Mouse (Mus musculus): ENCODE measurements around the gene Vmn1r47. TPM values are rescaled to one million over a fixed set of nuclear protein-coding genes. Genes with fewer than 3 reads are reported as not detected.
"Not testable (repeated sequence)": the region's sequence is repeated elsewhere in the genome, so short reads cannot be mapped to it uniquely, and the experiment has no call there.

Vmn1r47 gene
- not detected in 2 replicates for polyA plus RNA-seq (2014; fragmentation: Nextera tagmentation; extraction: Ambion mirVana)

- H3K9ac ChIP-seq (ENCODE audit: low read length); H3K4me1 ChIP-seq (ENCODE audit: control insufficient read depth, insufficient read depth, low read length); H3K36me3 ChIP-seq (ENCODE audit: control insufficient read depth, insufficient read depth, low read length); H3K4me3 ChIP-seq (ENCODE audit: low read depth, low read length); ATAC-seq; H3K27ac ChIP-seq (ENCODE audit: low read depth, low read length); H3K9me3 ChIP-seq (replicated peaks; ENCODE audit: control insufficient read depth, low read length); H3K4me2 ChIP-seq (ENCODE audit: low read length); DNase-seq (ENCODE audit: low spot score); H3K27me3 ChIP-seq (replicated peaks; ENCODE audit: control insufficient read depth, insufficient read depth, low read length): not testable (repeated sequence)
- WGBS = 94% methylated on average over 1 of the region's 1 CpGs
Observed at GRCm38 (mm10) chr6:90015847-90016246, at the start of gene Vmn1r47. Gene Vmn1r47 (plus strand): TSS chr6:90016147.

GRCm38 (mm10) chr6:89966341-89966740 lies 49.6 kb upstream of the Vmn1r47 start:
- no peak for ATAC-seq
- H3K4me3 ChIP-seq (ENCODE audit: low read depth, low read length) = no peak overlapping the region
- no peak overlapping the region for H3K9ac ChIP-seq (ENCODE audit: low read length)
- H3K4me1 ChIP-seq (ENCODE audit: control insufficient read depth, insufficient read depth, low read length) = no peaks in the 10 kb centered on the region
- DNase-seq (ENCODE audit: low spot score) = no peak
- H3K27ac ChIP-seq (ENCODE audit: low read depth, low read length) = no peak overlapping the region
- no peaks in the 10 kb centered on the region for H3K27me3 ChIP-seq (replicated peaks; ENCODE audit: control insufficient read depth, insufficient read depth, low read length)
- H3K9me3 ChIP-seq (replicated peaks; ENCODE audit: control insufficient read depth, low read length) = peaks cover 4% of the 10 kb centered on the region; the same call in 1 of the 2 replicates
- no peak overlapping the region for H3K4me2 ChIP-seq (ENCODE audit: low read length)
- no peaks in the 10 kb centered on the region for H3K36me3 ChIP-seq (ENCODE audit: control insufficient read depth, insufficient read depth, low read length)

- no peaks in the 10 kb centered on the region for H3K36me3 ChIP-seq (ENCODE audit: control insufficient read depth, insufficient read depth, low read length)
- H3K4me3 ChIP-seq (ENCODE audit: low read depth, low read length) = no peak within 1 kb of the TSS
- H3K9me3 ChIP-seq (replicated peaks; ENCODE audit: control insufficient read depth, low read length) = peaks cover 4% of the 10 kb centered on the region
- WGBS = 70% methylated on average over 2 of the region's 2 CpGs
- no peaks in the 10 kb centered on the region for H3K27me3 ChIP-seq (replicated peaks; ENCODE audit: control insufficient read depth, insufficient read depth, low read length)
- DNase-seq (ENCODE audit: low spot score) (no peak), ATAC-seq (no peak)
- H3K4me1 ChIP-seq (ENCODE audit: control insufficient read depth, insufficient read depth, low read length) = no peaks in the 10 kb centered on the region
- no peak within 1 kb of the TSS for H3K4me2 ChIP-seq (ENCODE audit: low read length)
- H3K27ac ChIP-seq (ENCODE audit: low read depth, low read length) = no peak within 1 kb of the TSS
- no peak within 1 kb of the TSS for H3K9ac ChIP-seq (ENCODE audit: low read length)
Observed at GRCm38 (mm10) chr6:89969013-89969412, 46.9 kb upstream of the Vmn1r47 start, which contains the start of gene Vmn1r46. Gene Vmn1r46 (plus strand): TSS chr6:89969313.

GRCm38 (mm10) chr6:89985989-89986388 lies 30.0 kb upstream of the Vmn1r47 start:
- no peak overlapping the region for H3K4me3 ChIP-seq (ENCODE audit: low read depth, low read length)
- no peaks in the 10 kb centered on the region for H3K36me3 ChIP-seq (ENCODE audit: control insufficient read depth, insufficient read depth, low read length)
- ATAC-seq = no peak
- H3K4me1 ChIP-seq (ENCODE audit: control insufficient read depth, insufficient read depth, low read length) = no peaks in the 10 kb centered on the region
- no peak overlapping the region for H3K27ac ChIP-seq (ENCODE audit: low read depth, low read length)
- no peak overlapping the region for H3K4me2 ChIP-seq (ENCODE audit: low read length)
- no peak overlapping the region for H3K9ac ChIP-seq (ENCODE audit: low read length)
- H3K27me3 ChIP-seq (replicated peaks; ENCODE audit: control insufficient read depth, insufficient read depth, low read length) = no peaks in the 10 kb centered on the region
- no peaks in the 10 kb centered on the region for H3K9me3 ChIP-seq (replicated peaks; ENCODE audit: control insufficient read depth, low read length)
- 20% methylated on average over 1 of the region's 1 CpGs for WGBS
- DNase-seq (ENCODE audit: low spot score) = no peak

- H3K27me3 ChIP-seq (replicated peaks; ENCODE audit: control insufficient read depth, insufficient read depth, low read length); H3K4me3 ChIP-seq (ENCODE audit: low read depth, low read length); DNase-seq (ENCODE audit: low spot score); H3K4me2 ChIP-seq (ENCODE audit: low read length); ATAC-seq; H3K36me3 ChIP-seq (ENCODE audit: control insufficient read depth, insufficient read depth, low read length); H3K9ac ChIP-seq (ENCODE audit: low read length); H3K27ac ChIP-seq (ENCODE audit: low read depth, low read length); H3K9me3 ChIP-seq (replicated peaks; ENCODE audit: control insufficient read depth, low read length); H3K4me1 ChIP-seq (ENCODE audit: control insufficient read depth, insufficient read depth, low read length): not testable (repeated sequence)
- WGBS = no CpG with 5 or more reads among the region's 2 CpGs
Observed at GRCm38 (mm10) chr6:90036741-90037140, 20.8 kb downstream of the Vmn1r47 start, which contains the start of gene Vmn1r48. Gene Vmn1r48 (minus strand): TSS chr6:90036841.

Other genes starting within 250 kb of the Vmn1r47 start
- gene Vmn1r42, start 139.7 kb upstream of the Vmn1r47 start, polyA plus RNA-seq (2014; fragmentation: Nextera tagmentation; extraction: Ambion mirVana) = not detected in 2 replicates
- not detected in 2 replicates for gene Vmn1r43, start 139.7 kb upstream of the Vmn1r47 start, polyA plus RNA-seq (2014; fragmentation: Nextera tagmentation; extraction: Ambion mirVana)
- gene Vmn1r44, start 132.5 kb upstream of the Vmn1r47 start, polyA plus RNA-seq (2014; fragmentation: Nextera tagmentation; extraction: Ambion mirVana) = not detected in 2 replicates
- gene Vmn1r45, start 75.5 kb upstream of the Vmn1r47 start, polyA plus RNA-seq (2014; fragmentation: Nextera tagmentation; extraction: Ambion mirVana) = not detected in 2 replicates
- not detected in 2 replicates for gene Vmn1r46, start 46.8 kb upstream of the Vmn1r47 start, polyA plus RNA-seq (2014; fragmentation: Nextera tagmentation; extraction: Ambion mirVana)
- not detected in 2 replicates for gene Vmn1r48, start 20.7 kb downstream of the Vmn1r47 start, polyA plus RNA-seq (2014; fragmentation: Nextera tagmentation; extraction: Ambion mirVana)
- gene Vmn1r49, start 62.4 kb downstream of the Vmn1r47 start, polyA plus RNA-seq (2014; fragmentation: Nextera tagmentation; extraction: Ambion mirVana) = not detected in 2 replicates
- not detected in 2 replicates for gene Vmn1r50, start 85.3 kb downstream of the Vmn1r47 start, polyA plus RNA-seq (2014; fragmentation: Nextera tagmentation; extraction: Ambion mirVana)
- not detected in 2 replicates for gene Vmn1r51, start 106.4 kb downstream of the Vmn1r47 start, polyA plus RNA-seq (2014; fragmentation: Nextera tagmentation; extraction: Ambion mirVana)
- not detected in 2 replicates for gene Vmn1r52, start 158.7 kb downstream of the Vmn1r47 start, polyA plus RNA-seq (2014; fragmentation: Nextera tagmentation; extraction: Ambion mirVana)
- not detected in 2 replicates for gene V1ra8, start 186.6 kb downstream of the Vmn1r47 start, polyA plus RNA-seq (2014; fragmentation: Nextera tagmentation; extraction: Ambion mirVana)
- not detected in 2 replicates for gene Vmn1r53, start 208.3 kb downstream of the Vmn1r47 start, polyA plus RNA-seq (2014; fragmentation: Nextera tagmentation; extraction: Ambion mirVana)
- gene Vmn1r54, start 230.2 kb downstream of the Vmn1r47 start, polyA plus RNA-seq (2014; fragmentation: Nextera tagmentation; extraction: Ambion mirVana) = not detected in 2 replicates